Mouse (Mus musculus) telencephalon, adult 2 months (tissue): ENCODE data around the gene Gm49384.
A peak's percentile ranks its signal among the peaks of the same experiment; 100 is the strongest.
"Not testable (repeated sequence)": the region's sequence is repeated elsewhere in the genome, so short reads cannot be mapped to it uniquely, and the experiment has no call there.

Experiments
- DNase-seq: peaks from one replicate; pipeline ENCODE4 v3.0.0-alpha.2; 2011; ENCODE audit warnings: low read depth, low spot score

Gm49384 gene

DNA sequence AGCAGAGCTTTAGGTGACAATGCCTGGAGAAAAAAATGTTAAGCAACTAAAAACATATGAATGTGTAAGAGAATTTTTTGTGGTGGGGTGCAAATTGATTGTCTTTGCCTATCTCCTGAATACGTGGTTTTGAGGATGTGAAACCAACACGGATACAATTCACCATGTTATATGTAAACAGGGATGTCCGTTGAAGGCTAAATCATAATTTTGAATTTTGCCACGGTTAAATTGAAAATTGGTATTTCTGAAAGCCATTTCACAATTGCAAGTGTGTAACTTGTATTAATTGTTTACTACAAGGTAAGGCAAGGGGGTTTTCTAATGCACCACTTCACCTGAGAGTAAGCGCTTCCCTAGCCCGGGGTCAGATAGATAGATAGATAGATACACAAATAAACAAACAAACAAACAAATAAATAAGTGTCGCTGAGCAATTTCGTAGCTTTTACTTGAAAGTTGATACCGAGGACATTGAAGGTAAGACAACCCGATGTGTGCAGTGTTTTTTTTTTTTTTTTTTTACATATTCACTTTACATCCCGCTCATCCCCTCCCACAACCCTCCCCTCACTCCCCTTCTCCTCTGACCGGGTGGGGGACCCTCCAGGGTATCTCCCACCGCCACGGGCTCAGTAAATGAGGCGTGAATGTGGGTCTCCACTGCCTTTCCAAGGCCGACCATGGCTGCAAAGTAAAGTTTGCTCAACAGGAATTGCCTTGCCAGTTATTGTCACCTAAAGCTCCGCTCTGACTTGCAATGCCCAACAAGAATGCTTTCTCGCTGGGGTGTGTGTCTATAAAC, 36.2 kb downstream of the Gm49384 start:
- no peak for DNase-seq

DNA sequence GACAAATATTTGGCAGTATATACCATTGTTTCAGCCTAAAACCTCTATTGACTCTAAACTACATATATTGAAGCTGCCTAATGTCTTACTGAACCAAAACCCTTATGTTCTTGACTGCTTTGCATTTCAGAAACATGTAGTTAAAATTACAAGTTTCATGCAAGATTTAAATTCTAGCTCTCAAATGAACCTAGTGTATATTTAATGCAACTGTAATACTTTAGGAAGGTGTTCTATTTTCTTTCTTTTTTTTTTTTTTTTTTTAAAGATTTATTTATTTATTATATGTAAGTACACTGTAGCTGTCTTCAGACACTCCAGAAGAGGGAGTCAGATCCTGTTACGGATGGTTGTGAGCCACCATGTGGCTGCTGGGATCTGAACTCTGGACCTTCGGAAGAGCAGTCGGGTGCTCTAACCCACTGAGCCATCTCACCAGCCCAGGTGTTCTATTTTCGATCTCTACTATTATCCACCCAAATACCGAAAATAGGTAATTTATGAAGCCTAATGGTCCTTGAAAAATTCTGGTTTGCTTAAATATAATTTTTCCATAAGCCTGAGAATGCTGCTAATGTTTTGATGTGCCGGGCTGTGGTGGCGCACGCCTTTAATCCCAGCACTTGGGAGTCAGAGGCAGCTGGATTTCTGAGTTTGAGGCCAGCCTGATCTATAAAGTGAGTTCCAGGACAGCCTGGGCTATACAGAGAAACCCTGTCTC, 37.0 kb downstream of the Gm49384 start:
- not testable (repeated sequence) for DNase-seq

DNA sequence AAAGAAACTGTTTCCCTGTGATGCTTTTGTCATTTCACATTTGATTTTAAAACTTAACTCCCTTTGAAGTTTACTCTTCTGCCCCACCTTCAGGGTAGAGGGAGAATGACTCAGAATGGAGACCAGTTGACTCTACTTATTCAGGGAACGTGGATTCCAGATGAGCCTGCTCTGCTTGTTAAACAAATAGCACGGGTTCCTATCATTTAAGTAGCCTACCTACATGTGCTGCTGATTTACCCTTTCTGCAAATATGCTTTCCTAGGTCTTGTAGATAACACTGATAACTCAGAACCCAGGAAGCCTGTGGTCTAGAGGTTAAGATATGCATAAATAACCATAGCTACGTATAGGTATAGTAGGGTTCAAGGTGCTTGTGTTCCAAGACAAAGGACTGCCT, 39.2 kb downstream of the Gm49384 start:
- DNase-seq: no peak

- DNase-seq: not testable (repeated sequence)
Observed at GRCm38 (mm10) chr12:69163586-69163985, 40.5 kb downstream of the Gm49384 start.

DNA sequence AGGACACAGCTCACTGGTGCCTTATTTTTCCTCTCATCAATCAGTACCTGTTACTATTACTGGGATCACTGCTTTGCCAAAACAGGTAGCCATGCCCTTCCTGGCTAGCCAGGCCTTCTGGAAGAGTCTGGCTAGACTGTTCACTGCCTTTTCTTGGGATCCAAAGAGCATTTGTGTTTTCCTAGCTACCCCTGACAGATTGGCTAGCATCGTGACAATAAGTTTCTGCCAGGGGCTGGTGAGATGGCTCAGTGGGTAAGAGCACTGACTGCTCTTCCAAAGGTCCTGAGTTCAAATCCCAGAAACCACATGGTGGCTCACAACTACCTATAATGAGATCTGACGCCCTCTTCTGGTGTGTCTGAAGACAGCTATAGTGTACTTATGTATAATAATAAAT, 43.4 kb downstream of the Gm49384 start:
- DNase-seq: not testable (repeated sequence)

DNA sequence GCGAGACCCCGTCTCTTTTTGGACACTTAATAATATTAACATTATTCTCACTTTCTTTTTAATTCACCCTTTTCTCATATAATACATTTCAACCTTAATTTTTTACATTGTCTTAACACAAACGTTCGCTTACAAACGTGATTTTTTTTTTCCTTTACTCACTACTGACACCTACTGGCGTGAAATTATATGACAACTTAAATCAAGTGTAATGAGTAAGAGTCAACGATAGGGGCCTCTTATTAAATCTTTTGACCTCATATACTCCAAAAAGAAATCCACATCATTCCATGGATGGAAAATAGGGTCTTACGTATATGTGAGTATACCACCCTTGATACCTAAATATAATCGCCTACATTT, 44.5 kb downstream of the Gm49384 start:
- DNase-seq: peak; percentile 55

DNA sequence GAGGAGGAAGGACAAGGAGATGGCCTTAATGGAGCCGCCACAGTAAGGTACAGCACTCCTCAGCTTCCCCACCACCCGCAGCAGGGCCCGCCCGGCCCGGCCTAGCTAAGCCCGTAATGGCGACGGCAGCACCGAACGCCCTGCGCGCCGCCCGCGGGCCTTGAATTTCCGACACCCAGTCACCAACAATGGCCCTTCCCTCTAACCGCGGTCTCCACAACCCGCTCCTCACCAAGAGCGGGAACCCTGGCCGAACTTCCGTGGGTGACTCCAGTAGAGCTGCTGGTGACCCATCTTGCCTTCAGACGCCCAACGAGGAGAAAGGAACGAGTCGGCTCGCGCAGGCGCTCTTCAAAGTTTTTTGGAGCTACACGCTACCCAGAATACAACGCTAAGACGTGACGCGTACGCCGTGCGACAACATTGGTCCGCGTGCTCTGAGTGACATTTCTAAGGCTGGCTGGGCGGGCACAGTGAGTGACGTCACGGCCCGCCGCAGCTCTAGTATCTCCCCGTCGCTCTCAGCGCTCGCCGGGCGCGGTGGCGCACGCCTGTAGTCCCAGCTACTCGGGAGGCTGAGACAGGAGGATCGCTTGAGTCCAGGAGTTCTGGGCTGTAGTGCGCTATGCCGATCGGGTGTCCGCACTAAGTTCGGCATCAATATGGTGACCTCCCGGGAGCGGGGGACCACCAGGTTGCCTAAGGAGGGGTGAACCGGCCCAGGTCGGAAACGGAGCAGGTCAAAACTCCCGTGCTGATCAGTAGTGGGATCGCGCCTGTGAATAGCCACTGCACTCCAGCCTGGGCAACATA, 45.1 kb downstream of the Gm49384 start, which contains the start of gene Rps29:
TSS of gene Rps29 (minus strand) at position 422 of the 813 bp plus-strand sequence.
- DNase-seq: peak; percentile 99

- DNase-seq: peak; percentile 8
Observed at GRCm38 (mm10) chr12:69158366-69158764, 45.7 kb downstream of the Gm49384 start.

GRCm38 (mm10) chr12:69157107-69157506, 47.0 kb downstream of the Gm49384 start:
- no peak for DNase-seq

DNA sequence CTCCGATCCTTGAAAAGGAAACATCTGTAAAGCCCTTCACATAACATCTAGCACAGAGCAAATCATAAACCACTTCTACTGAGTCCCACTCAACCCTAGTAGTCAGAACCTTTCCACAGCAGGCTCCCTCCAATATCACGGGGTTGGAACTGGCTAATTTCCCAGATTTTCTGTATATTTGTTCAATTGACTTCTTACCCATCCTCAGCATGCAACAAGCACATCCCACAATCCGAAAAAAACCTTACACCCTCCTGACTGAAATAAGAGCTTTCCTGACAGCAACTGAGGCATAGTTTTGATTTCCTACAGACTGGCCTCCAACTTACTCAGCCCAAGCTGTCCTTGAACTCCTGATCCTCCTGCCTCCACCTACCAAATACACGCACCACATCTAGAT, 47.6 kb downstream of the Gm49384 start:
- DNase-seq: no peak

DNA sequence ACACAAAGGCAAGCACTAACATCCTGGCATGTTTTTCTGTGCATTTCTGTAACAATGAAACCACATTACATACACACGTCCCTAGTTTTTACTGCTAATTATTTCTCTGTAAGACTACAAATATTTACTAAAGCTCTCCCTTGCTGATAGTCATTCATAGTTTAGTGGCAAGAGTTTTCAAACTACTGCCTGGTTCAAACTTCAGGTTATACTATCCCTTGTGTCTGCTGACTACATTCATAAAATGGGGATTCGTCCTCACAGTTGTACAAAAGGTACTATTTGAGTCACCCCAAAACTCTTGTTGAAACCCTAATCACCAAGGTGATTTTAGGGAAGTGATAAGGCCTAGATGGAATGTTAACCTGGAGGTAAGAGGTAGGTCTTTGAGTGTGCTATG, 48.1 kb downstream of the Gm49384 start:
- DNase-seq: no peak

- DNase-seq: no peak
Observed at GRCm38 (mm10) chr12:69150049-69150448, 54.0 kb downstream of the Gm49384 start.

DNA sequence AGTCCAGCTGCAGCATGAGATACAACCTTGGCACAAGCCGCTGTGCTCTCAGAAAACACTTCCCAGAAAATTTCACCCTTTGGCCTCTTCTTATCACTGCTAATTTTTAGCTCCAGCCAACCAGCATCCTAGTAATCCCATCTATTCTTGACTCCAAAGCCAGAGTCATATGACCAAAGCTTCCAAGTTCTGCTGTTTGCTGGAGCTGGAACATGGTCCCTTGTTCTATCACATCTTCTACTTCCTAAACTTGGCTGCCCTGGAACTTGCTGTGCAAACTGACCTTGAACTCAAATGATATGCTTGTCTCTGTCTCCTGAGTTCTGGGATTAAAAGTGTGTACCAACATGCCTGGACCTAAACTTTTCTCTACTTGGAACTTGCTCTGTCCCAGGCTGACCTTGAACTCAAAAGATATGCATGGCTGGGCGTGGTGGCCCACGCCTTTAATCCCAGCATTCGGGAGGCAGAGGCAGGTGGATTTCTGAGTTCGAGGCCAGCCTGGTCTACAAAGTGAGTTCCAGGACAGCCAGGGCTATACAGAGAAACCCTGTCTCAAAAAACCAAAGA, 56.8 kb downstream of the Gm49384 start:
- DNase-seq: no peak

GRCm38 (mm10) chr12:69143460-69143859, 60.6 kb downstream of the Gm49384 start:
- no peak for DNase-seq

DNA sequence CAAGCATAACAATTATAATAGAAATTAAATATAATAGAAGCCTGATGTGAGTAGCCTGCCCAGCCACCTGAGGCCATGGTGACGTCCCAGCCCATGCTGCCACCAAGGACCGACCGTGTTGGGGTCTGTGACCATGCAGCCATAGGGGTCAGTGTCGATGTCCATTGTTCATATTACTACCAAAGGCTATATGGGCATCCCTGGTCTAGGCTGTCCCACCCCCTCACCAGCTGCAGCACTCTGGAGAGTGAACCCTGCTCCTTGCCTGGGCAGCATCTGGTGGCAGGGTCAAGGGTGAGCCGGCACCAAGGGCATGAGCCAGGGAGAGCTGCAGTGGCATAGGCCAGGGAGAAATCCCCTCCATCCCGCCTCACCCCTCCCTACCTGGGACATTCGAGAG, 64.2 kb downstream of the Gm49384 start:
- DNase-seq: no peak
